8 mouse cellular contexts compared by ENCODE assay signal in genomic region chr11:94265134-94265785, GRCm38 (mm10). TPM values are rescaled to one million over a fixed set of nuclear protein-coding genes. Genes with fewer than 3 reads are reported as not detected.
DNase-seq lines count a peak whose midpoint lies in the region; ATAC-seq and TF ChIP-seq lines count a peak whose summit lies in the region.

No protein-coding gene starts in this region.

- H3K4me3 ChIP-seq in thymus, adult 2 months (ENCODE audit: control insufficient read depth, insufficient read depth, low read length) = no peak overlapping the region; the same call in 1 of the 2 replicates
- peak overlapping the region; percentile 23 for H3K4me3 ChIP-seq in hindbrain, embryonic 16.5 days (ENCODE audit: low read length)
- H3K4me3 ChIP-seq in midbrain, embryonic 15.5 days = peak overlapping the region; percentile 31
- H3K4me3 ChIP-seq in stomach, postnatal 0 days (ENCODE audit: low read depth, low read length) = peak overlapping the region; percentile 30

- TF ChIP-seq CTCF in thymus, adult 2 months (IDR thresholded peaks at IDR 0.05; ENCODE audit: borderline replicate concordance, control insufficient read depth, extremely low read depth, insufficient read depth, low read length, poor library complexity) = no peak
- TF ChIP-seq CTCF in stomach, postnatal 0 days (IDR thresholded peaks at IDR 0.05; ENCODE audit: low read depth) = peak; percentile 72

- H3K4me2 ChIP-seq in hindbrain, embryonic 16.5 days (ENCODE audit: low read length) = peak overlapping the region; percentile 47
- peak overlapping the region; percentile 61 for H3K4me2 ChIP-seq in midbrain, embryonic 15.5 days
- peak overlapping the region; percentile 60 for H3K4me2 ChIP-seq in stomach, postnatal 0 days (replicated peaks; ENCODE audit: low read depth)

- H3K27me3 ChIP-seq in thymus, adult 2 months (ENCODE audit: control insufficient read depth, insufficient read depth, low read length) = no peaks in the 10 kb centered on the region
- no peaks in the 10 kb centered on the region for H3K27me3 ChIP-seq in hindbrain, embryonic 16.5 days (replicated peaks; ENCODE audit: control insufficient read depth, insufficient read depth, low read length)
- H3K27me3 ChIP-seq in midbrain, embryonic 15.5 days (replicated peaks) = no peaks in the 10 kb centered on the region
- H3K27me3 ChIP-seq in stomach, postnatal 0 days (ENCODE audit: control insufficient read depth, insufficient read depth, low read length) = no peaks in the 10 kb centered on the region

- H3K27ac ChIP-seq in thymus, adult 2 months (ENCODE audit: control insufficient read depth, insufficient read depth, low read length) = no peak overlapping the region
- peak overlapping the region; percentile 40; the same call in 1 of the 2 replicates for H3K27ac ChIP-seq in hindbrain, embryonic 16.5 days (ENCODE audit: low read depth, low read length)
- H3K27ac ChIP-seq in midbrain, embryonic 15.5 days = peak overlapping the region; percentile 51
- H3K27ac ChIP-seq in stomach, postnatal 0 days (replicated peaks) = peak overlapping the region; percentile 49; the same call in 1 of the 2 replicates

- TF ChIP-seq EP300 in stomach, postnatal 0 days (optimal IDR thresholded peaks at IDR 0.05) = no peak

- peaks cover 5% of the 10 kb centered on the region; the same call in 1 of the 2 replicates for H3K4me1 ChIP-seq in thymus, adult 2 months (replicated peaks; ENCODE audit: control insufficient read depth, insufficient read depth, low read length)
- H3K4me1 ChIP-seq in hindbrain, embryonic 16.5 days (ENCODE audit: control insufficient read depth, insufficient read depth, low read depth, low read length) = peaks cover 2% of the 10 kb centered on the region; the same call in 1 of the 2 replicates
- H3K4me1 ChIP-seq in midbrain, embryonic 15.5 days = peaks cover 7% of the 10 kb centered on the region
- no peaks in the 10 kb centered on the region for H3K4me1 ChIP-seq in stomach, postnatal 0 days (replicated peaks; ENCODE audit: control insufficient read depth, insufficient read depth)

- TF ChIP-seq POLR2A in thymus, adult 2 months (IDR thresholded peaks at IDR 0.05; ENCODE audit: control insufficient read depth, extremely low read depth, insufficient read depth, low read length, poor library complexity) = no peak

- peak; percentile 62 for ATAC-seq in hindbrain, embryonic 16.5 days
- peak; percentile 66 for ATAC-seq in midbrain, embryonic 15.5 days (replicated peaks)
- peak; percentile 77 for ATAC-seq in stomach, postnatal 0 days (ENCODE audit: low FRiP score, low TSS enrichment)

- peak; percentile 25 for DNase-seq in thymus, postnatal 14 days
- no peak for DNase-seq in thymus, adult 2 months
- DNase-seq in cerebellum, adult 9-11 months = peak; percentile 78
- DNase-seq in forelimb bud, embryonic 11.5 days (ENCODE audit: low read depth, low spot score) = peak; percentile 83
- peak; percentile 80 for DNase-seq in liver
- peak; percentile 79 for DNase-seq in stomach, postnatal 0 days (ENCODE audit: low spot score)

- H3K9ac ChIP-seq in hindbrain, embryonic 16.5 days (ENCODE audit: low read depth, low read length) = peak overlapping the region; percentile 6
- peak overlapping the region; percentile 34; the same call in 1 of the 2 replicates for H3K9ac ChIP-seq in midbrain, embryonic 15.5 days
- H3K9ac ChIP-seq in stomach, postnatal 0 days (ENCODE audit: low read length) = peak overlapping the region; percentile 38; the same call in 1 of the 2 replicates

- H3K9me3 ChIP-seq in hindbrain, embryonic 16.5 days (ENCODE audit: control insufficient read depth, low read length) = no peaks in the 10 kb centered on the region
- H3K9me3 ChIP-seq in midbrain, embryonic 15.5 days = no peaks in the 10 kb centered on the region
- H3K9me3 ChIP-seq in stomach, postnatal 0 days (ENCODE audit: control insufficient read depth, low read length) = no peaks in the 10 kb centered on the region

- H3K36me3 ChIP-seq in thymus, adult 2 months (ENCODE audit: control insufficient read depth, insufficient read depth, low read length) = no peaks in the 10 kb centered on the region
- no peaks in the 10 kb centered on the region for H3K36me3 ChIP-seq in hindbrain, embryonic 16.5 days (ENCODE audit: control insufficient read depth, insufficient read depth, low read length)
- no peaks in the 10 kb centered on the region for H3K36me3 ChIP-seq in midbrain, embryonic 15.5 days (replicated peaks)
- no peaks in the 10 kb centered on the region for H3K36me3 ChIP-seq in stomach, postnatal 0 days (ENCODE audit: control insufficient read depth, insufficient read depth, low read length)

- WGBS in thymus, adult 2 months = 9% methylated on average over 18 of the region's 18 CpGs
- WGBS in hindbrain, embryonic 16.5 days = 1% methylated on average over 18 of the region's 18 CpGs
- WGBS in midbrain, embryonic 15.5 days = 1% methylated on average over 18 of the region's 18 CpGs
- 3% methylated on average over 18 of the region's 18 CpGs for WGBS in stomach, postnatal 0 days

RNA-seq across cellular contexts. Expression of gene Gm21885, which starts 16.4 kb away (rescaled TPM):
- polyA plus RNA-seq in thymus, adult 2 months (2012; rRNA removed) = not detected in 2 replicates
- polyA plus RNA-seq in hindbrain, embryonic 16.5 days (2015; fragmentation: Nextera tagmentation; extraction: Ambion mirVana) = 0.86 TPM in 1 of 2 replicates, not detected in the other
- 0.45 and 0.89 TPM in 2 replicates for polyA plus RNA-seq in midbrain, embryonic 15.5 days (2015; fragmentation: Nextera tagmentation; extraction: Ambion mirVana)
- polyA plus RNA-seq in stomach, postnatal 0 days (2015; fragmentation: Nextera tagmentation; extraction: Ambion mirVana) = not detected in 2 replicates

RNA-seq across cellular contexts. Expression of gene Wfikkn2, which starts 19.5 kb away (rescaled TPM):
- polyA plus RNA-seq in thymus, adult 2 months (2012; rRNA removed) = 28.2 and 34.4 TPM in 2 replicates
- polyA plus RNA-seq in hindbrain, embryonic 16.5 days (2015; fragmentation: Nextera tagmentation; extraction: Ambion mirVana) = 9.3 and 10.2 TPM in 2 replicates
- polyA plus RNA-seq in midbrain, embryonic 15.5 days (2015; fragmentation: Nextera tagmentation; extraction: Ambion mirVana) = 5.5 and 5.6 TPM in 2 replicates
- 1.4 and 1.9 TPM in 2 replicates for polyA plus RNA-seq in stomach, postnatal 0 days (2015; fragmentation: Nextera tagmentation; extraction: Ambion mirVana)

RNA-seq across cellular contexts. Expression of gene Tob1, which starts 54.0 kb away (rescaled TPM):
- 21.4 and 27.4 TPM in 2 replicates for polyA plus RNA-seq in thymus, adult 2 months (2012; rRNA removed)
- polyA plus RNA-seq in hindbrain, embryonic 16.5 days (2015; fragmentation: Nextera tagmentation; extraction: Ambion mirVana) = 29.1 and 29.2 TPM in 2 replicates
- 27.3 and 31.2 TPM in 2 replicates for polyA plus RNA-seq in midbrain, embryonic 15.5 days (2015; fragmentation: Nextera tagmentation; extraction: Ambion mirVana)
- polyA plus RNA-seq in stomach, postnatal 0 days (2015; fragmentation: Nextera tagmentation; extraction: Ambion mirVana) = 71.1 and 74.1 TPM in 2 replicates

RNA-seq across cellular contexts. Expression of gene Luc7l3, which starts 56.5 kb away (rescaled TPM):
- 20.7 and 26.4 TPM in 2 replicates for polyA plus RNA-seq in thymus, adult 2 months (2012; rRNA removed)
- 110 and 113 TPM in 2 replicates for polyA plus RNA-seq in hindbrain, embryonic 16.5 days (2015; fragmentation: Nextera tagmentation; extraction: Ambion mirVana)
- 129 and 143 TPM in 2 replicates for polyA plus RNA-seq in midbrain, embryonic 15.5 days (2015; fragmentation: Nextera tagmentation; extraction: Ambion mirVana)
- 50.0 and 51.2 TPM in 2 replicates for polyA plus RNA-seq in stomach, postnatal 0 days (2015; fragmentation: Nextera tagmentation; extraction: Ambion mirVana)
